Mouse (Mus musculus) bone marrow, adult 2 months (tissue): ENCODE results near the gene Ace.

Experiments used
- CTCF ChIP-seq: fragments of 200-500 bp; IDR thresholded peaks from 2 replicates; pipeline ENCODE4 v1.5.1; 2011; ENCODE audit warnings: low read length, control low read depth; ENCODE audit not compliant: control insufficient read depth, insufficient read depth
- POLR2A ChIP-seq: fragments of 200-500 bp; IDR thresholded peaks from 2 replicates; pipeline ENCODE4 v1.6.1; 2011; ENCODE audit warnings: low read depth, mild to moderate bottlenecking, control low read depth, low read length, borderline replicate concordance; ENCODE audit not compliant: control insufficient read depth

DNA sequence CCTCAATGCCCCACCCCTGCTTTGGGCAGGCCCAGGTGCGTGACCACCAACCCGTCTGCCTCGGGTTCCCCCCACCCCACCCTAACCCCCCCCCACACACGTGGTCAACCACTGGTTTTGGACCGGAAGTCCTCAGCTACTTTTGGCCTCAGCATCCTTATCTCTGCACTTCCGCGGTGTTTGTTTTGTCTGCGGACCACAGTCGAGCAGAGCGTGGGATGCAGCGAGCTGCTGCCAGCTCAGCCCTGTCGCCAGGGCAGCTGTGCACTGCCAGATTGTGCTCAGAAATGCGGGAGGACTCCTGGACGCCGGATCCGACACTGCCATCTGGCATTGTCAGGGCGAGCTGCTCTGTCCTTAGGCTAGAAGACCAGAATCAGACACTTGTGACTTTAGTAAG lies 8.4 kb upstream of the Ace start:
- TF ChIP-seq CTCF (no peak), POLR2A (no peak)
